Mouse (Mus musculus): Measurements from ENCODE around the gene Sult1e1. TPM values are rescaled to one million over a fixed set of nuclear protein-coding genes. Genes with fewer than 3 reads are reported as not detected.
A peak's percentile ranks its signal among the peaks of the same experiment; 100 is the strongest.

Sult1e1 gene
- polyA plus RNA-seq (2012; rRNA removed) = not detected in 2 replicates

- 74% methylated on average over 5 of the region's 5 CpGs for WGBS
- H3K4me3 ChIP-seq (ENCODE audit: insufficient read depth, low read depth, low read length) = no peak within 1 kb of the TSS
- no peaks in the 10 kb centered on the region for H3K27me3 ChIP-seq (replicated peaks; ENCODE audit: control insufficient read depth, insufficient read depth, low read length)
- H3K27ac ChIP-seq (ENCODE audit: insufficient read depth, low read depth, low read length) = no peak within 1 kb of the TSS
- no peaks in the 10 kb centered on the region for H3K4me1 ChIP-seq (ENCODE audit: control insufficient read depth, insufficient read depth, low read length)
- no peaks in the 10 kb centered on the region for H3K36me3 ChIP-seq (ENCODE audit: control insufficient read depth, insufficient read depth, low read length)
- no peak for DNase-seq
- TF ChIP-seq CTCF (conservative IDR thresholded peaks at IDR 0.05; ENCODE audit: insufficient read depth, insufficient read length, low read depth, low read length) (no peak), POLR2A (IDR thresholded peaks at IDR 0.05; ENCODE audit: low read depth, low read length) (no peak)
Measured at GRCm38 (mm10) chr5:87591494-87591893, at the start of gene Sult1e1. TSS of gene Sult1e1 (minus strand) at chr5:87591594.

GRCm38 (mm10) chr5:87622681-87623080 lies 31.3 kb upstream of the Sult1e1 start:
- Histone ChIP-seq H3K4me1 (ENCODE audit: control insufficient read depth, insufficient read depth, low read length) (no peaks in the 10 kb centered on the region), H3K4me3 (ENCODE audit: insufficient read depth, low read depth, low read length) (no peak overlapping the region), H3K36me3 (ENCODE audit: control insufficient read depth, insufficient read depth, low read length) (no peaks in the 10 kb centered on the region), H3K27ac (ENCODE audit: insufficient read depth, low read depth, low read length) (no peak overlapping the region), H3K27me3 (replicated peaks; ENCODE audit: control insufficient read depth, insufficient read depth, low read length) (no peaks in the 10 kb centered on the region)
- no peak for TF ChIP-seq POLR2A (IDR thresholded peaks at IDR 0.05; ENCODE audit: low read depth, low read length)
- TF ChIP-seq CTCF (conservative IDR thresholded peaks at IDR 0.05; ENCODE audit: insufficient read depth, insufficient read length, low read depth, low read length) = no peak
- DNase-seq = peak; percentile 64

GRCm38 (mm10) chr5:87615128-87615390 lies 23.7 kb upstream of the Sult1e1 start:
- Histone ChIP-seq H3K4me3 (ENCODE audit: insufficient read depth, low read depth, low read length) (no peak overlapping the region), H3K4me1 (ENCODE audit: control insufficient read depth, insufficient read depth, low read length) (peaks cover 7% of the 10 kb centered on the region; the same call in 1 of the 2 replicates), H3K27ac (ENCODE audit: insufficient read depth, low read depth, low read length) (peak overlapping the region; percentile 99), H3K27me3 (replicated peaks; ENCODE audit: control insufficient read depth, insufficient read depth, low read length) (no peaks in the 10 kb centered on the region), H3K36me3 (ENCODE audit: control insufficient read depth, insufficient read depth, low read length) (no peaks in the 10 kb centered on the region)
- DNase-seq = peak; percentile 70
- 63% methylated on average over 2 of the region's 2 CpGs for WGBS
- no peak for TF ChIP-seq POLR2A (IDR thresholded peaks at IDR 0.05; ENCODE audit: low read depth, low read length)
- no peak for TF ChIP-seq CTCF (conservative IDR thresholded peaks at IDR 0.05; ENCODE audit: insufficient read depth, insufficient read length, low read depth, low read length)

GRCm38 (mm10) chr5:87614364-87615127 lies 23.2 kb upstream of the Sult1e1 start:
- TF ChIP-seq POLR2A (IDR thresholded peaks at IDR 0.05; ENCODE audit: low read depth, low read length) = no peak
- Histone ChIP-seq H3K4me3 (ENCODE audit: insufficient read depth, low read depth, low read length) (no peak overlapping the region), H3K4me1 (ENCODE audit: control insufficient read depth, insufficient read depth, low read length) (peaks cover 7% of the 10 kb centered on the region; the same call in 1 of the 2 replicates), H3K27me3 (replicated peaks; ENCODE audit: control insufficient read depth, insufficient read depth, low read length) (no peaks in the 10 kb centered on the region), H3K27ac (ENCODE audit: insufficient read depth, low read depth, low read length) (peak overlapping the region; percentile 99), H3K36me3 (ENCODE audit: control insufficient read depth, insufficient read depth, low read length) (no peaks in the 10 kb centered on the region)
- peak; percentile 74 for DNase-seq

GRCm38 (mm10) chr5:87601018-87601417 lies 9.6 kb upstream of the Sult1e1 start:
- no peaks in the 10 kb centered on the region for H3K36me3 ChIP-seq (ENCODE audit: control insufficient read depth, insufficient read depth, low read length)
- no peaks in the 10 kb centered on the region for H3K27me3 ChIP-seq (replicated peaks; ENCODE audit: control insufficient read depth, insufficient read depth, low read length)
- no peak for TF ChIP-seq POLR2A (IDR thresholded peaks at IDR 0.05; ENCODE audit: low read depth, low read length)
- no peak for TF ChIP-seq CTCF (conservative IDR thresholded peaks at IDR 0.05; ENCODE audit: insufficient read depth, insufficient read length, low read depth, low read length)
- no peak overlapping the region for H3K27ac ChIP-seq (ENCODE audit: insufficient read depth, low read depth, low read length)
- 53% methylated on average over 3 of the region's 3 CpGs for WGBS
- H3K4me1 ChIP-seq (ENCODE audit: control insufficient read depth, insufficient read depth, low read length) = no peaks in the 10 kb centered on the region
- no peak overlapping the region for H3K4me3 ChIP-seq (ENCODE audit: insufficient read depth, low read depth, low read length)
- DNase-seq = peak; percentile 61

- WGBS = 67% methylated on average over 2 of the region's 2 CpGs
- no peak overlapping the region for H3K4me3 ChIP-seq (ENCODE audit: insufficient read depth, low read depth, low read length)
- H3K4me1 ChIP-seq (ENCODE audit: control insufficient read depth, insufficient read depth, low read length) = no peaks in the 10 kb centered on the region
- H3K27ac ChIP-seq (ENCODE audit: insufficient read depth, low read depth, low read length) = no peak overlapping the region
- no peaks in the 10 kb centered on the region for H3K27me3 ChIP-seq (replicated peaks; ENCODE audit: control insufficient read depth, insufficient read depth, low read length)
- TF ChIP-seq POLR2A (IDR thresholded peaks at IDR 0.05; ENCODE audit: low read depth, low read length) = no peak
- no peak for TF ChIP-seq CTCF (conservative IDR thresholded peaks at IDR 0.05; ENCODE audit: insufficient read depth, insufficient read length, low read depth, low read length)
- DNase-seq = no peak
- no peaks in the 10 kb centered on the region for H3K36me3 ChIP-seq (ENCODE audit: control insufficient read depth, insufficient read depth, low read length)
Measured at GRCm38 (mm10) chr5:87597891-87598290, 6.5 kb upstream of the Sult1e1 start.

GRCm38 (mm10) chr5:87589916-87590315 lies 1.5 kb downstream of the Sult1e1 start:
- no peaks in the 10 kb centered on the region for H3K4me1 ChIP-seq (ENCODE audit: control insufficient read depth, insufficient read depth, low read length)
- 82% methylated on average over 2 of the region's 2 CpGs for WGBS

More at GRCm38 (mm10) chr5:87589916-87590315, 1.5 kb downstream of the Sult1e1 start:
- DNase-seq = no peak
- Histone ChIP-seq H3K4me3 (ENCODE audit: insufficient read depth, low read depth, low read length) (no peak overlapping the region), H3K27me3 (replicated peaks; ENCODE audit: control insufficient read depth, insufficient read depth, low read length) (no peaks in the 10 kb centered on the region), H3K27ac (ENCODE audit: insufficient read depth, low read depth, low read length) (no peak overlapping the region), H3K36me3 (ENCODE audit: control insufficient read depth, insufficient read depth, low read length) (no peaks in the 10 kb centered on the region)
- TF ChIP-seq POLR2A (IDR thresholded peaks at IDR 0.05; ENCODE audit: low read depth, low read length) (no peak), CTCF (conservative IDR thresholded peaks at IDR 0.05; ENCODE audit: insufficient read depth, insufficient read length, low read depth, low read length) (no peak)
